Mouse (Mus musculus) forelimb bud, embryonic 11.5 days (tissue): ENCODE data around the gene Casc3.

ENCODE experiments used
- DNase-seq: peaks from one replicate; pipeline ENCODE4 v3.0.0-alpha.2; 2012; ENCODE audit warnings: low read depth, low spot score

Gene Casc3

DNA sequence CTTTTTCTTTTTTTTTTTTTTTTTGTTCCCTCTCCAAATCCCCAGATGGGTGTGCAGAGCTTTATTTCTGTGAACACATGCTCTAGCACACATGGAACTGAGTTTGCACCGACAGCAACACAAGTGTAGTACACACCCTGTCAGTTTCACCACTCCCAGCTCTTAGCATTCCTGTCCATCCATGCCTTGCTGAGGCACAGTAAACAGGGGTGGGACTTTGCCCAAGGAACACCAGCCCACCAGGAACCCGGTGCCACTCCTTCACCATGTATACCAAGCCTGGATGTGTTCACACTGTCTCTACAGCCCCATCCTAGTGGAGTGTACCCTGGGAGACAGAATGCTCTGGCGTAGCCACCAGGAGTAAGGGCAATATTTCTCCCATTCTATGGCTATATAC is 31.0 kb downstream of the Casc3 start:
- DNase-seq, result no peak

DNA sequence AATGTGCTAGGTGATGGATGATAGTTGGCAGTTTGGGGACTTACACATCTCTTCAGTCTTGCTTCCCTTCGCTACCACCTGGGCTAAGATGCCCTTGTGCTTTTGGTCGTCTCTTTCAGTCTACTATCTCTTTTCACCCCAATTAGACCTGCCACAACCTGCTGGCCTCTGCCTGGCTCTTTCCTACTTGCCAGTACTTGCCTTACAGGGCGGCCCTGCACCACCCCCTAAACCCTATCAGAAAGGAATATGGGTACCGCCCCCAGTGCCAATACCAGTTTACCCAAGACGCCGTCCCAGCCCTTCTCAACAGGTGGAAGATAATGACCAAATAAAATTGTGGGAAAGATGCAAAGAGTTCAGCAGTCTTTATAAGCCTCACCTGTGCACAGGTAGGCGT is 31.4 kb downstream of the Casc3 start:
- no peak for DNase-seq

DNA sequence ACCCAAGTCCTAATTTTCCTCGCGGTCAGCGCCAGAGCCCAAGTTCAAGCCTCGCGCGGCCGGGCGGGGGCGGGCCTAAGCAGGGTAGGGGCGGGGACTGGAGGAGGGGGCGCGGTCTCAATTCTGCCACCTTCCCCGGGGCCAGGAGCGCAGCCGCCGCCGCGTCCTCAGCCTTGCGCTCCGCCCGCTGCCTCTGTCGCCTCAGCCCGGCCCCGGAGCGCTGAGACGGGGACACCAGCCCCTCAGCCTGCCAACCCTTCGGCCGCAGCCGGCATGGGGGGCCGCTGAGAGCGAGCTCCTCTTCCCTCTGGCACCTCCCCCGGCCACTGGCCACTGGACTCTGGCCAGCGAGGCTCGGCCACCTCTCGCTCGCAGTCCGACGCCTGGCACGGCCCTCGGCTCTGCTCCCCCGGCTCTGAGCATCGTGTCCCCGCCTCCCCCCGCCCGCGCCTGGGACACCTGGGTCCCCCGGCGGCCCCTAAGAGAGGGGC is 32.0 kb downstream of the Casc3 start, which contains the start of gene Rapgefl1:
Gene Rapgefl1, plus strand, starts transcription at position 135 of the 491 bp plus-strand sequence.
- DNase-seq, result peak; percentile 66

DNA sequence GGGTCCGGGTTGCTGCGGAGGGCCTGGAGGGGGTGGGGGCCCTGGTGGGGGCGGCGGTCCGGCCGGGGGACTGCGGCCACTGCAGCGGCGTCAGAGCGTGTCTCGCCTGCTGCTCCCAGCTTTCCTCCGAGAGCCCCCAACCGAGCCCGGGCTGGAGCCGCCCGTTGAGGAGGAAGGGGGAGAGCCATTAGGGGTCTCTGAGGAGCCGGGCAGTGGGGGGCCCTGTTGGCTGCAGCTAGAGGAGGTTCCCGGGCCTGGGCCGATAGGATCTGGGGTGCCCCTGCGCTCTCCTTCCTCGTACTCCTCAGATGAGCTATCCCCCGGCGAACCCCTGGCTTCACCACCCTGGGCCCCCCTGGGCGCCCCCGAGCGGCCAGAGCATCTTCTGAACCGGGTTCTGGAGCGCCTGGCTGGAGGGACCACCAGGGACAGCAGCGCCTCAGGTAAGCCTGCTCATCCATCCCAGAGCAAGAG is 32.6 kb downstream of the Casc3 start:
- no peak for DNase-seq

DNA sequence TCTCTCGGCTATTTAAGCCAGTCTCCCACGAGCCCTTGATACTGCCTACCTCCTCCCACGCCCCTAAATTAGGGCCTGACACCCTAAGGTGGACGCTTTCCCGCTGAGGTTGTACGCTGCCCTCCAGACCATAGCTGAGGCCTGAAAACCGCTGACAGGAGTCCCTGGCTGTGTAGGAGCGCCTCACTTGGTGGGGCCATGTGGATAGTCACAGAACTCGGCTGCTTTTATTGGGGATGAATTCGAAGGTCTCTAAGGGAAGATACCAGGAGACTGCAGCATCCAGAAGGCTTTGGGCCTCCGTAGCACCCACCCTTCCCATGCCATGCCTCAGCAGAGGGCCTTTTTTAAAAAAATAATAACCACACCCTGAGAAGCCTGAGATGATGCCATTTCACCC is 33.2 kb downstream of the Casc3 start:
- DNase-seq, result no peak

DNA sequence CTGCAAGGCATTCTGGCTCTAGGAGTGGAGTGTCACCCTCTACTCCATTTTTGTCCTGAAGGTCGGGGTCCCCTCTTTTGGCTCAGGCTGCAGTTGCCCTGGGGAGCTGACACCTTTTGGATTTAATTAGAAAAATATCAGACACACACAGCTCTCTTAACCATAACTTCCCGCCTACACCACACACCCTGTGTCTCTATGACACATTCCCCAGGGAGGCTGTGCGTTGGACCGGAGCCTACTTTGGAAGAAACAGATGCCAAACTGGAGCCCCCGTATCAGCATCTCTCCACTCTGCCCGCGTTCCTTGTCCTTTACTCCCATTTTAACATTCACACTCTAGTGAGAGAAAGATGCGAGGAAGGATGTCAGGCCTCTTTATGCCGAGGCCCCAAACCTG is 33.8 kb downstream of the Casc3 start:
- DNase-seq, result no peak

DNA sequence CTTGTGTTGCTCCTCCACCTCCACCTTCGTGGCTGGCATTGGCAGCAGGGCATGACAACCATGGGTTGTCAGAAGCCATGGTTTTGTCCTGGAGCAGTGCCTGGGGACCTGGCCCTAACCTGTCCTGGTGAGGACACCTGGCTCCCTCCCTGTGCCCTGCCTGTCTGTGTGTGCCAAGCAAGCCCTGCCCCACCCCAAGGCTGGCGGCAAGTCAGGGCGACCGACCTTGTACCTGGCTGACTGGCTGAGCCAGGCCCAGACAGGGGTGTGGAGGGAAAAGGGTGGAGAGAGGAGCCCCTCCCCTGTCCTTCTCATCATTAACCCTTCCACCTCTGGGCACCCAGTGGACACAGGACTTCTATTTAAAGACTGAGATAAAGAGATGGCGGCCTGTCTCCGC is 34.7 kb downstream of the Casc3 start:
- no peak for DNase-seq

DNA sequence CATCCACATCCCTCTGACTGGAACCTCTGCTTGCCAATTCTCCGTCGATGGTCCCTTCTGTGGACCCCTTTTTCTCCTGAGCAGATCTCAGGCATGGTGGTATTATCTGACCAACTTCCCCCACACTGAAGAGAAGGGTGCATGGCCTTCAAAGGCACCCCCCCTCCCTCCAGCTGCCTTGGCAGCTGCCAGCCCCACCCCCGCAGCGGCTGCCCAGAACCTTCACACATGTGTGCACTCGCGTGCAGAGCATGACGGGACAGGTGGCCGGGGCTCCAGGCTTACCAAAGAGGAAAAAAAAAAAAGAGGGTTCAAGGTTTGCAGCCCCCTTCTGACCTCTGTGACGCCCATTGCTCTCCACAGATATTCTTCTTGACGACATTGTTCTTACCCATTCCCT is 35.2 kb downstream of the Casc3 start:
- no peak for DNase-seq

DNA sequence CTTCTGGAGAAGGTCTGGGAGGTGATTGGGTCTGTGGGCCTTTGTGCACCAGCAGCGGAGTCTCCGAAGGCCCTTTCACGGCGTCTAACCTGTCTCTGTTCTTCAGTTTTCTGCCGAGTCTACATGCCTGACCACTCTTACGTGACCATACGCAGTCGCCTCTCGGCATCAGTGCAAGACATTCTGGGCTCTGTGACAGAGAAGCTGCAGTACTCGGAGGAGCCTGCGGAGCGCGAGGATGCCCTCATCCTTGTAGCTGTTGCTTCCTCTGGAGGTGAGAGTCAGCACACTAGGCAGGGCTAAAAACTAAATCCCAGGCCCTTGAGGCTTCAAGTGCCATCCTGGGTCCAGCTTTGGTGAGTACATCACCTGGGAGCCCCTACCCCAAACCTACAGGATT is 41.3 kb downstream of the Casc3 start:
- no peak for DNase-seq

DNA sequence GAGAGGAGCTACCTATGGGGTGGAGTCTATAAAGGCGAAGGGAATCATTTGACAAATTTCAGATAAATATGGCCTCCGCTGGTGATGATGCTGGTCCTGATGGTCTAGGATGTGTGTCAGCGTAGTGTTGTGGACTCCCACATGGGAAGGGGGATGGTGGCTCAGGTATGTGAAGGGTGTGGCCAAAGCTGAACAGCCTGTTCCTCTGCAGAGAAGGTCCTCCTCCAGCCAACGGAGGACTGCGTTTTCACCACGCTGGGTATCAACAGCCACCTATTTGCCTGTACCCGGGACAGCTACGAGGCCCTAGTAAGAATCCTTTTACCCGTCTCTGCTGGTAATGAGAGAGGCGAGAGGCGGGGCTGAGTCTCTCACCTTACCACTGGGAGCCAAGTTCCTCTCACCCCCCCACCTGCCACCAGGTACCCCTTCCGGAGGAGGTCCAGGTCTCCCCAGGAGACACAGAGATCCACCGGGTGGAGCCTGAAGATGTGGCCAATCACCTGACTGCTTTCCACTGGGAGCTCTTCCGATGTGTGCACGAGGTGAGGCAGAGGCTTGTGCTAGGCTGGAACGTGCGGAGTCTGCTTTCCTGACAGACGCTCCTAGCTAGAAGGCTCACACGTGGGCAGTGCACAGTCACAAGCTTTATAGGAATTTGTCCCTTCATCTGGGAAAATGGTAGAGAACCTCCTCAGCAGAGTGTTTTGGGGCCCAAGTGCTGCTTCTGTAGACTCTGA is 42.3 kb downstream of the Casc3 start:
- DNase-seq, result no peak

DNA sequence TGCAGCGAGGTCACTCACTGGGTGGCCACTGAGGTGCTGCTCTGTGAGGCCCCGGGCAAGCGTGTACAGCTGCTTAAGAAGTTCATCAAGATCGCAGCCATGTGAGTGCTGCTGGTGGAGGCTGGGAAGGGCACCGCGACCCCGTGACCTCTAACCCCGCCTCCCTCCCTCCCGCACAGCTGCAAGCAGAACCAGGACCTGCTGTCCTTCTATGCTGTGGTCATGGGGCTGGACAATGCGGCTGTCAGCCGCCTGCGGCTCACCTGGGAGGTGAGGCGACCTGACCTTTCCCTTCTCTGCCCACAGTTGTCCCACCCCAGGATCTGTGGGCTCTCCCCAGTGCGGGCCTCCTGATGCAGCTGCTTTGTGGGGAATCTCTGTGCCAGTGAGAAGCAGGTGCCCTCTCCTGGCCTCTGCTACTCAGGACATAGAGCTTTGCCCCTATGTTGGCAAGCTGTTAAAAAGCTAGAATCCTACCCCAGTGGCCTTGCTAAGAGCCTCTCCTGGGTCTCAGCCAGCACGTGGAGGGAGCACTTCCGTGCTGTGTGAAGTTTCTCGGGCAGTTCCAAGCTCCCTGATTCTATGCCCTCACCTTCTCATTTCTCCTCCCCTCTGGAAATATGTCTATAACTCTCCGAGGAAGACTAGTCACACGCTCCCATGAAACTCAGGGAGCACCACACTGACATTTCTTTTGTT is 44.6 kb downstream of the Casc3 start:
- no peak for DNase-seq

DNA sequence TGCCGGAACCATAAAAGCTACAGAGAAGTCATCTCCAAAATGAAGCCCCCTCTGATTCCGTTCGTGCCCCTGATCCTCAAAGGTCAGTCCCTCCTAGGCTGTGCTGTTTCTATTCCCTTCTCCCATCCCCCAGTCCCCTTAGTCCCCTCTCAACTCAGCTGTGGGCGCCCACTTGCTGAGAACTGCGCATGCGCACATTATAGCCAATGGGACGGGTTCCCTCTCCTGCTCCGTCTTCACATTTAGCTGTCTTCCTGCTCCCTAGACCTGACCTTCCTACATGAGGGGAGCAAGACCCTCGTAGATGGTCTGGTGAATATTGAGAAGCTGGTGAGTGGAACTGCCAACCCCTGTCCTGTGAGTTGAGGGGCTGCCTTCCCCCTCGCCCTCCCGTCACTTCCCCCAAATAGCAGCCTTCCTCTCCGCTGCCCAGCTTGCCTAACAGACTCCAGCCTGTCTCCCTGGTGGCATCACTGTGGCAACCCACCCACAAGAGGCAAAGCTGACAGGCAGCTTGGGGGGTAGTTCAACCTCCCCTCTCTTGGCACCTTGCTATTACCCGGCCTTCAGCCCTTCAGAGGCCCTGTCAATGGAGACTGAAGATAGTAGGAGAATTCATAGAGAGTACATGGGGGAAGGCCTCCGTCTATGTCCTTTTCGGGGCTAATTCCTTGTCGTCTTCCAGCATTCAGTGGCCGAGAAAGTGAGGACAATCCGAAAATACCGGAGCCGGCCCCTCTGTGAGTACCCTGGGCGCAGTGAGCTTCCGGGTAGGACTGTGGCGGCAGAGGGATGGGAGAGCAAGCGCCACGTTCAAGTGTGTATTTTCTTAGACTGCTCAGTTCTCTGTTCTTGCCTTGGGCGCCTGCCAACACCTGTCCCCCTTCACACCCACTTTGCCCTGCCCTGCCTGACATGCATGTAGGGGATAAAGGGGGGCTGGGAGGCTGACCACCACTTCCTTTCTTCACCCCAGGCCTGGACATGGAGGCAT is 45.7 kb downstream of the Casc3 start:
- no peak for DNase-seq

DNA sequence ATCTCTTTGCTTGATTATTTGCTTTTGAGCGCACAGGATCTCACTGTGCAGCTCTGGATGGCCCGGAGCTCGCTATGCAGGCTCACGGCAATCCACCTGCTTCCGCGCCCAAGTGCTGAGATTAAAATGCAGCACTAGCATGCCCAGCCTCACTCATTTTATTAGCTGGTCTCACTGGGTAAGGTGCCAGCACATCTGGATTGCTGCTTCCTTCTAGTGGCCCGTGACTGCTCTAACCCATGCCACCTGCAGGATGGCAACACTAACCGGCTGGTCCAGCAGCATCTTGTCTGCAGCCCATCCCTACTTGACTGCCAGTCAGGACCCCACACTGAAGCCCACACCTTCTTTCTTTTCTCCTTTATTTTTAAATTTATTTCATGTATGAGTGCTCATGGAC is 49.4 kb downstream of the Casc3 start:
- no peak for DNase-seq

DNA sequence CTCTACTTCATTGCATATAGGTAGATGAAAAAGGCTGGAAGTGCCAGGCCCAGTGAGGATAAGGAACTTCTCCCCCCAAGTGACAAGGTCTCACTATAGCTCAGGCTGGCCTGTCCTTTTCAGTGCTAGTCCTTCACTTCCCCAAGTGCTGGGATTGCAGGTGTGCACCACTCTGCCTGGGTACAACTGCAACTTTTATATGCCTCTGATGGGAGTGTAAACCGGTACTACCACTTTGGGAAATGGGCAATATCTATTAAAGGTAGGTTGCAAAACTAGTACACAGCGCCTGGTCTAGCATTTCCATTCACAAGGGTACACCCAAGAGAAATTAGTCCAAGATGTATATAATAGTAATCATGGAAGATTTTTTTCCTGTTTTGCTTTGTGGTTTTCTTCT is 50.0 kb downstream of the Casc3 start:
- no peak for DNase-seq

DNA sequence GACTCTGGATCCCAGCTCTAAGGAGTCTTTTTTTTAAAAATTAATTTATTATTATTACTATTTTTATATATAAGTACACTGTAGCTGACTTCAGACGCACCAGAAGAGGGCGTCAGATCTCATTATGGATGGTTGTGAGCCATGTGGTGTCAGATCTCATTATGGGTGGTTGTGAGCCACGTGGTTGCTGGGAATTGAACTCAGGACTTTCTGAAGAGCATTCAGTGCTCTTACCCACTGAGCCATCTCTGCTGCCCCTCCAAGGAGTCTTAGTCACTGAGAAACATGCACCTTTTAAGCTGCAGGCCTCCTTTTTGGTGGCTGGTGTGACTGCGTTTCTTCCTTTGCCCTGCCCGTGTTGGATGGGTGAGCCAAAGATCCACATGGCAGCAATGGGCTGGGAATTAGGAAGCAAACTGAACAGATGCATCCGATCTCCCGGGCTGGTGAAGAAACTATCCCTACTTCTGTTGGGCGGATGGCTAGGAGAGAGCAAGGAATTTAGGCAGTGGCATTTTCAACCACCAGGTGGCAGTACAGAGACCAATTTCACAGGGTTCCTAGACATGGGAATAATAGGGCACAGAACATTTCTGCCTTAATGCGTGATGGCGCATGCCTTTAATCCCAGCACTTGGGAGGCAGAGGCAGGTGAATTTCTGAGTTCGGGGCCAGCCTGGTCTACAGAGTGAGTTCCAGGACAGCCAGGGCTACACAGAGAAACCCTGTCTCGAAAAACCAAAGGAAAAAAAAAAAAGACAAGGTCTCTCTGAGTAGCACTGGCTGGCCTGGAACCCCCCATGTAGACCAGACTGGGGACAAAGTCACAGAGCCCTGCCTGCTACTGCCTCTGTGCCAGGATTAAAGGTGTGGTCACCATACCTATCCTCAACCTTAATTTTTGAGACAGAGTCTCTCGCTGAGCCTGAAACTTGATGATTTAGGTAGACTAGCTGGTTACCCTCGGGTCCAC is 54.3 kb downstream of the Casc3 start:
- DNase-seq, result peak; percentile 92

DNA sequence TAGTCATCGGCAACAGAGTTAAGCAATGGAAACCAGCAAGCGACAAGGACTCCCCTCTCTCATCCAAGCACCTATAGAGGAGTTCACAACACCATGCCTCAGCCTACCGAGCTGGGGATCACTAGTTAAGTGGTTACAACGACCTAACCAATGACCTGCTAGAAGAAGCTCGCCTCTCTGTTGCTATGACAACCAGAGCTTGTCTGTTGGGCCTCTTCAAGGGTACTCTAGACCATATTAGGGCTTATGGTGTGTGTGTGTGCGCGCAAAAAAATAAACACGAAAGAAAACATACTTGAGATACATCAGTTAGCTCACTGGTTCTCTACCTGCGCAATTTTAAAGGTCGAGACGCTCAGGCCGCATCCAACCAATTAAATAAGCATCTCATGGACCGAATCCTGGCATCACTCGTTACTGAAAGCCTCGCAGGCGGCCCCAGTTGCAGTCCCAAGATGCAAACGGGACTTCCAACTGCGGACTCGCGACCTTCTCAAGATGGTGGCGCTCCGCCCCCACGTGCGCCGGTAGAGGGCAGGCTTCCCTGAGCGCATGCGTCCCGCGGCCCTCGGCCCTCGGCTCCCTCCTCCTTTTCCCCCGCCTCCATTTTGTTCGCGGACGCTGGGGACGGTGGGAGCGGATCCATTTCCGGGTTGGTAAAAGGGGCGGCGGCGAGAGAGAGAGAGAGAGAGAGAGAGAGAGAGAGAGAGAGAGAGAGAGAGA is 58.5 kb downstream of the Casc3 start, which contains the start of gene Wipf2:
Gene Wipf2, plus strand, starts transcription at position 611 of the 723 bp plus-strand sequence.
- DNase-seq, result peak; percentile 96

DNA sequence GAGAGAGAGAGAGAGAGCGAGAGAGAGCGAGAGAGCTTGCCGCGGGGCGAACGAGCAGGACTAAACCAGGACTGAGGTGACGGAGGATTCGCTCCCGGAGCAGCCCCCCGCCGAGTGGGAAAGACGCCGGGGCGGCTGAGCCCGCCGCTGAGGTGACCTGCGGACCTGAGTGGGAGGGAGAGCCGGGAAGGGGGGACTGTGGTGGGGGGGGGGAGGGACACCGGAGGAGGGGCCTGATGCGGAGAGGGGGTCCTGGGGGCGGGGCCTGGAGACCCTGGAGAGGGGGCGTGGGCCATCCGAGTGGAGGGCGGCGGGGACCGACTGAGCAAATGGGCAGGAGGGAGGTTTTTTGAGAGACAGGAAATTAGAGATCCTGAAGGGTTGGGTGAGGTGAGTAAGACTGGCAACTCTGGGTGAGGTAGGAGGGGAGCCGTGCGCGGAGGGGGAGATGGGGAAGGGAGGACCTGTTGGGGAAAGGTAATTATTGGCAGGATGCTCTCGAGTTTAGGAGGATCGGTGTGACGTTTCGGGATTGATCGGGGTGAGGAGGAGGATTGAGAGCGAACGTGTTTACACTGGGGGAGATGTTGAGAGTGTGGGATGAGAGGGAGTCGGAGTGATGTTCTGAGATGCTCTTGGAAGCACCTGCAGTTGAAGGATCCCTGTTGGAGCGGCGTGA is 59.2 kb downstream of the Casc3 start:
- peak; percentile 70 for DNase-seq

DNA sequence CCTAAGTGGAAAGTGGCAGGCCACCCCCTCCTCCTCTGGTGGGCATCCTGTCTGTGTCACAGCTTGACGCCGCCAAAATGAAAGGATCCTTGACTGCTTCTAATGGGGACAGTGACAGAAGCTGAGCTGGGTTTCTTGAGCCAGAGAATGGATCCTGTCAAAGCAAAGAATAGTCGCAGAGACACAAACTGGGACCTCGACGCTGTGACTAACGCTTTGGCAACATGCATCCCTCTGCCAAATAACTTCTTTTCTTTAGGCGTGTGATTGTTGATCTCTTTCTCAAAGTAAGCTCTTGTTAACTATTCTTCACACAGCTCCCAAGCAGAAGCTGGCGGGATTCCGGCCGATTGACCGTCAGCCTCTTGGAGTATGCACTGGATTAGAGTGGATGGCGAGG is 62.6 kb downstream of the Casc3 start:
- DNase-seq, result no peak

DNA sequence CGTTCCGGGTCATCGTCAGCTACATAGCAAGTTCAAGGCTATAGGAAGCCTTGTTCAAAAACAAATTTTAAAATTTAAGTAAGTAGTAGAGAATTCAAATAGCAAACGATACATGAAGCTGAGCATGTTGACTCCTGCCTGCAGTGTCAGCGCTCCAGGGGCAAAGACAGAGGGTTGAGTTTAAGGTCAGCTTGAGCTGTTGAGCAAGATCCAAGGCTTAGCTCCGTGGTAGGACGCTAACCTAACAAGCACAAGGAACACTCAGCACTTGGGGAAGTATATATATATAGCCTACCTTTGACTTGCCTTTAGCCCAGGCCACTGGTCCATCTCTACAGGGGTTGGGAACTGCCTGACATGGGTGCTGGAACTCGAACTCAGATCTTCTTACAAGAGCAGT is 65.2 kb downstream of the Casc3 start:
- DNase-seq, result no peak
